Mouse (Mus musculus) bone marrow, adult 2 months (tissue): ENCODE measurements around the gene Gabrr2.

Experiments
- CTCF ChIP-seq: fragments of 200-500 bp; IDR thresholded peaks from 2 replicates; pipeline ENCODE4 v1.5.1; 2011; ENCODE audit warnings: low read length, control low read depth; ENCODE audit not compliant: control insufficient read depth, insufficient read depth
- POLR2A ChIP-seq: fragments of 200-500 bp; IDR thresholded peaks from 2 replicates; pipeline ENCODE4 v1.6.1; 2011; ENCODE audit warnings: low read depth, mild to moderate bottlenecking, control low read depth, low read length, borderline replicate concordance; ENCODE audit not compliant: control insufficient read depth

DNA sequence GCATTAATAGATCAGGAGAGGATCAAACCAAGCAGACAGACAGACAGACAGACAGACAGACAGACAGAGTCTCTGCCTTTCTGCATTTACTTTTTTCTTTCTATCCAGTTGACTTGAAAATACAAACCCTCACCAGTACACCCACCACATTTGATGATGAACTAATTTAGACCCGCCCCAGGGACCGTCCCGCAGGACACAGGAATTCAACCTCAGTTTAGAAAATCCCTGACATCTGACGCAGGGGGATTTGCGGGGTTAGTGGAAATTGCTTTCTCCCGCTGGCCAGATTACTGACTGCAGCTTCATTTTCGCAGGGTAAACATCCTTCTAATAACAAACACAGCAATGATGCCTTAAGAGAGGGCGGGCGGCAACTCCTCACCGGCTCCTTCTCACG, 69.4 kb downstream of the Gabrr2 start, which contains the start of gene Gabrr1:
- TF ChIP-seq CTCF = no peak
- no peak for TF ChIP-seq POLR2A
